Mouse (Mus musculus) CD8-positive naive resting alpha-beta T cell, adult 2 months (primary cell): Measurements from ENCODE around the gene Urod.

Source experiments
- DNase-seq, 2 experiments: peaks; one replicate each; pipeline ENCODE4 v3.0.0; 2022; ENCODE audit warnings: low read depth in 2 of 2, low spot score in 2 of 2

Urod gene

GRCm38 (mm10) chr4:116995131-116995797, 1.1 kb upstream of the Urod start, which contains the start of gene Hectd3:
TSS of gene Hectd3 (plus strand) at chr4:116995317.
- peak; percentile 27 to 42 for DNase-seq

- DNase-seq, result peak; percentile 63 to 80
Observed at GRCm38 (mm10) chr4:116991366-116991765, 2.8 kb downstream of the Urod start.

GRCm38 (mm10) chr4:116989731-116990130, 4.5 kb downstream of the Urod start:
- no peak for DNase-seq

GRCm38 (mm10) chr4:116987122-116987456, 7.1 kb downstream of the Urod start:
- no peak for DNase-seq

GRCm38 (mm10) chr4:116986400-116987121, 7.7 kb downstream of the Urod start:
- peak; percentile 26 to 45 for DNase-seq

- no peak for DNase-seq
Observed at GRCm38 (mm10) chr4:116985681-116986080, 8.5 kb downstream of the Urod start.

GRCm38 (mm10) chr4:116976503-116976902, 17.7 kb downstream of the Urod start:
- DNase-seq, result no peak

GRCm38 (mm10) chr4:116954951-116955350, 39.3 kb downstream of the Urod start:
- no peak for DNase-seq

GRCm38 (mm10) chr4:116951642-116952041, 42.6 kb downstream of the Urod start:
- DNase-seq, result no peak

GRCm38 (mm10) chr4:116944055-116944454, 50.2 kb downstream of the Urod start:
- DNase-seq, result no peak

- DNase-seq, result no peak
Observed at GRCm38 (mm10) chr4:116942695-116943094, 51.5 kb downstream of the Urod start.
